Comparison of ENCODE assay signal across 9 mouse cellular contexts in the genomic region with DNA sequence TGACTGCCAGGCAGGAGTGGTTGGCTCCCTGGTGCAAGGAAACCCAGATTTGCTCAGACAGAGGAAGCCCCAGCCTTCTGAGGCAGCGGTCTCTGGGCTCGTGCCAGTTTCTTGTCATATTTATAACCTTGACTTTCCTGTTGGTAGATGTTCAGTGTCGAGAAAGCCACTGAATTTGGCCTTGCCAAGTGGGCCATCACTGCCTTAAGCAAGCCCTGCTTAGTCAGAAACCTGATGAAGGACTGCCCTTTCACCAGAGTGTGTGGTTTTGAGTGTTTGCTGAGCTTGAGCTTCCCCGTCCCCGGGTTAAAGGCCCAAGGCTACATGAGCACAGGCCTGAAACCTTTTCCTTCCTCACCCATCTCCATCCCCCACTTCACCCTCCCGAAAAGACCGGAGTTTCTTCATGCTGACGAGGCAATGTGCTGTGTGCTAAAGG.
DNase-seq lines count a peak whose midpoint lies in the region; ATAC-seq and TF ChIP-seq lines count a peak whose summit lies in the region.
"Had no signal": no experiment of that assay in that cellular context is flagged by ENCODE, and none has a peak within 500 bp of the region (broad histone marks: within the 10 kb centered on the region; RNA-seq: fewer than 3 reads in every experiment).

No protein-coding gene starts in this region.

- H3K36me3 ChIP-seq in heart, embryonic 10.5 days: peaks cover 29% of the 10 kb centered on the region
- H3K36me3 ChIP-seq in heart, adult 2 months (ENCODE audit: control insufficient read depth, insufficient read depth, low read length): no peaks in the 10 kb centered on the region; the same call in 1 of the 2 replicates
- no peaks in the 10 kb centered on the region for H3K36me3 ChIP-seq in neural tube, embryonic 15.5 days
- H3K36me3 ChIP-seq: neural tube, embryonic 13.5 days had no signal

- H3K79me2 ChIP-seq in heart, adult 2 months (replicated peaks; ENCODE audit: control insufficient read depth, insufficient read depth, low read length): no peaks in the 10 kb centered on the region

- no peak overlapping the region for H3K4me3 ChIP-seq in heart, embryonic 10.5 days
- H3K4me3 ChIP-seq in heart, adult 2 months: no peak overlapping the region
- no peak overlapping the region for H3K4me3 ChIP-seq in neural tube, embryonic 15.5 days (replicated peaks)
- H3K4me3 ChIP-seq: neural tube, embryonic 13.5 days had no signal

- no peak overlapping the region for H3K4me2 ChIP-seq in neural tube, embryonic 15.5 days
- H3K4me2 ChIP-seq: neural tube, embryonic 13.5 days had no signal

- H3K9ac ChIP-seq in heart, adult 2 months (ENCODE audit: low read depth, low read length): no peak overlapping the region
- H3K9ac ChIP-seq in neural tube, embryonic 15.5 days (replicated peaks): no peak overlapping the region
- H3K9ac ChIP-seq: neural tube, embryonic 13.5 days had no signal

- no peak for TF ChIP-seq EP300 in heart, adult 2 months (IDR thresholded peaks at IDR 0.05; ENCODE audit: insufficient read depth, low read depth, low read length)

- peak; percentile 91 for DNase-seq in heart, adult 11 months
- no peak for DNase-seq in heart, embryonic 10.5 days (ENCODE audit: low spot score)
- DNase-seq in heart, adult 2 months: peak; percentile 28 to 45
- DNase-seq in kidney, postnatal 4 days: peak; percentile 66 to 76
- DNase-seq in ovary, postnatal 14 days (ENCODE audit: low spot score): peak; percentile 21
- no peak for DNase-seq in layer of hippocampus, postnatal 14 days (ENCODE audit: low spot score in 2 of 2)
- no peak for DNase-seq in thymus, postnatal 10 days (ENCODE audit: low spot score in 2 of 2)

- H3K27me3 ChIP-seq in heart, embryonic 10.5 days (ENCODE audit: insufficient read depth, poor library complexity, severe bottlenecking): 0 out of 2 replicates have a peak, but pooled peaks cover 6% of the 10 kb centered on the region
- H3K27me3 ChIP-seq in heart, adult 2 months (ENCODE audit: control insufficient read depth, insufficient read depth, low read length): no peaks in the 10 kb centered on the region
- no peaks in the 10 kb centered on the region for H3K27me3 ChIP-seq in neural tube, embryonic 15.5 days (replicated peaks)
- H3K27me3 ChIP-seq: neural tube, embryonic 13.5 days had no signal

- peaks cover 6% of the 10 kb centered on the region; the same call in 1 of the 2 replicates for H3K4me1 ChIP-seq in heart, embryonic 10.5 days
- H3K4me1 ChIP-seq in heart, adult 2 months (ENCODE audit: control insufficient read depth, insufficient read depth, low read length): peaks cover 5% of the 10 kb centered on the region
- H3K4me1 ChIP-seq in neural tube, embryonic 15.5 days: no peaks in the 10 kb centered on the region

- WGBS in heart, embryonic 10.5 days: 81% methylated on average over 8 of the region's 8 CpGs
- WGBS in heart, adult 2 months: 22% methylated on average over 8 of the region's 8 CpGs
- 82% methylated on average over 8 of the region's 8 CpGs for WGBS in neural tube, embryonic 15.5 days

- no peak for TF ChIP-seq POLR2A in heart, adult 2 months (IDR thresholded peaks at IDR 0.05; ENCODE audit: insufficient read depth, low read depth, low read length)

- intact Hi-C loops in heart, adult 2 months (cut with DNase I): no loop called here

- H3K9me3 ChIP-seq in heart, embryonic 10.5 days: no peaks in the 10 kb centered on the region
- no peaks in the 10 kb centered on the region for H3K9me3 ChIP-seq in neural tube, embryonic 15.5 days (replicated peaks)
- H3K9me3 ChIP-seq: neural tube, embryonic 13.5 days had no signal

- no peak for ATAC-seq in neural tube, embryonic 15.5 days (ENCODE audit: low FRiP score)

- no peak overlapping the region for H3K27ac ChIP-seq in heart, embryonic 10.5 days
- H3K27ac ChIP-seq in heart, adult 2 months: peak overlapping the region; percentile 4; the same call in 1 of the 2 replicates
- H3K27ac ChIP-seq in neural tube, embryonic 15.5 days (replicated peaks): no peak overlapping the region
- H3K27ac ChIP-seq: neural tube, embryonic 13.5 days had no signal

- no peak for TF ChIP-seq CTCF in heart, adult 2 months (IDR thresholded peaks at IDR 0.05)

Comparison
In these comparisons a context has a peak if more than half of its experiments do, and no peak if none do; other contexts are left out.
1. DNase-seq: peak in heart, adult 11 months (single experiment), heart, adult 2 months (2 of 2), kidney, postnatal 4 days (2 of 2) and ovary, postnatal 14 days (single experiment); none in heart, embryonic 10.5 days (single experiment), layer of hippocampus, postnatal 14 days (0 of 2) and thymus, postnatal 10 days (0 of 2).